Mouse (Mus musculus) liver, embryonic 14.5 days (tissue): ENCODE results near the gene Imp3. TPM values are rescaled to one million over a fixed set of nuclear protein-coding genes. Genes with fewer than 3 reads are reported as not detected.
"Not testable (repeated sequence)": the region's sequence is repeated elsewhere in the genome, so short reads cannot be mapped to it uniquely, and the experiment has no call there.

Experiments
- ATAC-seq: fragments of 200-750 bp; cut with Nextera tagmentation; 2 replicates; pipeline ENCODE4 v1.8.0; 2017; ENCODE audit warnings: moderate number of reproducible peaks, mild to moderate bottlenecking, moderate library complexity; ENCODE audit not compliant: insufficient read depth
- DNase-seq, 3 experiments: peaks; one replicate each; pipeline ENCODE4 v3.0.0-alpha.2; 2012 to 2013; ENCODE audit warnings: low read depth in 3 of 3, low spot score in 3 of 3
- H3K27ac ChIP-seq: fragments of 300-500 bp; sonication (generic); 2 replicates; pipeline ENCODE4 v1.5.1; 2014; ENCODE audit warnings: moderate library complexity, mild to moderate bottlenecking, control low read depth, inconsistent platforms
- H3K27me3 ChIP-seq: fragments of 300-500 bp; sonication (generic); 2 replicates; pipeline ENCODE4 v1.6.1; 2014; ENCODE audit warnings: mild to moderate bottlenecking, low read length, moderate library complexity; ENCODE audit not compliant: control insufficient read depth, insufficient read depth
- H3K36me3 ChIP-seq: fragments of 300-500 bp; sonication (generic); replicated peaks from 2 replicates; pipeline ENCODE4 v1.6.1; 2014; ENCODE audit warnings: low read depth; ENCODE audit not compliant: control insufficient read depth, insufficient read depth
- H3K4me1 ChIP-seq, 2 experiments: fragments of 200-500 bp in 1 of 2; fragments of 300-500 bp in 1 of 2; sonication (generic) in 1 of 2; replicated peaks; 2 replicates each; pipeline ENCODE4 v1.6.1; 2012 to 2014; ENCODE audit warnings: antibody characterized with exemption in 1 of 2, inconsistent platforms in 1 of 2, low read length in 1 of 2; ENCODE audit not compliant: control insufficient read depth in 2 of 2, insufficient read depth in 2 of 2
- H3K4me2 ChIP-seq: fragments of 300-500 bp; sonication (generic); 2 replicates; pipeline ENCODE4 v1.6.1; 2014; ENCODE audit warnings: low read depth, mild to moderate bottlenecking, control low read depth, moderate library complexity
- H3K4me3 ChIP-seq, 2 experiments: fragments of 200-500 bp in 1 of 2; fragments of 300-500 bp in 1 of 2; sonication (generic) in 1 of 2; 2 replicates each; pipeline ENCODE4 v1.5.1; 2012 to 2014; ENCODE audit warnings: low read depth in 2 of 2, low read length in 2 of 2, mild to moderate bottlenecking in 2 of 2, control low read depth in 1 of 2, inconsistent platforms in 1 of 2, moderate library complexity in 1 of 2; ENCODE audit not compliant: insufficient read depth in 1 of 2
- H3K9ac ChIP-seq: fragments of 300-500 bp; sonication (generic); replicated peaks from 2 replicates; pipeline ENCODE4 v1.6.1; 2014; ENCODE audit warnings: mild to moderate bottlenecking, control low read depth, moderate library complexity
- H3K9me3 ChIP-seq: fragments of 300-500 bp; sonication (generic); 2 replicates; pipeline ENCODE4 v1.6.1; 2016; ENCODE audit warnings: low read length, mixed read lengths; ENCODE audit not compliant: control insufficient read depth
- CTCF ChIP-seq: IDR thresholded peaks from 2 replicates; pipeline ENCODE4 v1.5.1; 2016; ENCODE audit warnings: antibody characterized with exemption, low read depth, control low read depth
- EP300 ChIP-seq: IDR thresholded peaks from 2 replicates; pipeline ENCODE4 v1.6.1; 2016; ENCODE audit warnings: antibody characterized with exemption, low read depth
- WGBS: fragments of 180-500 bp; shearing (Covaris S2); extraction: QIAGEN DNeasy Blood & Tissue Kit; methylation state at CpG from one replicate; pipeline ENCODE4 v1.1.7; 2014; ENCODE audit not compliant: insufficient replicate concordance; 5-methylcytosine and 5-hydroxymethylcytosine counted together
- polyA plus RNA-seq, 2 experiments: library from polyadenylated mRNA; depleted of rRNA in 1 of 2; stranded (reverse) in 1 of 2; unstranded in 1 of 2; fragments of >200 nt; fragmentation: Nextera tagmentation in 1 of 2; extraction: Ambion mirVana in 1 of 2; gene quantifications; 2 replicates each; pipeline versions ENCODE4 v1.2.1 to v1.2.3; 2012 to 2014

Gene Imp3
- polyA plus RNA-seq, 2 experiments = 49.0 to 69.2 TPM

DNA sequence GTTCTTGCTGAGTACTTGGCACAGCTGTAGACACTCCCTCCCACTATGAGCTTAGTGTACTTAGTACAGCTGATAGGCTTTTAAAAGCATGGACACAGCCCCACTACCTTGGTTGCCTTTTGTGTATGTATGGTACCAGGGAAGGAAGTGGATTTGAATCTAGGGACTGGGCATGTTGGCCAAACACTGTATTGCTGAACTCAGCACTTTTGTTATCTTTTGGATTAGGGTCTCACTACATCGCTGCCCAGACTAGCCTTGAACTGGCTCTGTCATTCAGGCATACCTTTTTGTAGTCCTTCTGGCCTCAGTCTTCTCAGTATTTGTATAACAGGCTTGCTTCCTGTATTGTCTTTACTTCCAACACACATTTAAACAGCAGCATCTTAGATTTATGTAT is 6.7 kb upstream of the Imp3 start:
- WGBS = 40% methylated on average over 1 of the region's 1 CpGs
- Histone ChIP-seq H3K4me3 (no peak overlapping the region), H3K9ac (no peak overlapping the region)

DNA sequence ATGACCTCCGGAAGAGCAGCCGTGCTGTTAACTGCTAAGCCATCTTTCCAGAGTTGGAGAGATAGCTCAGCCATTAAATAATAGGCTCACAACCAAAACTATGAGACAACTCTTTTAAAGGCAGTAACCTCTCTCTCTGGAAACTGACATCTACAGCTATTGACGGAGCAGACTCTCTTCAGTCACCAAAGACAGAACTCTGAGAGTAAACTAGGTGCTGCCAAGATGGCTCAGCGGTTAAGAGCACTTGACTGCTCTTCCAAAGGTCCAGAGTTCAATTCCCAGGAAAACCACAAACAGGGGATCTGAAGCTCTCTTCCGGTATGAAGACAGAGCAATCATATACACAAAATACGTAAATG is 433 bp upstream of the Imp3 start:
- TF ChIP-seq CTCF (no peak), EP300 (no peak)
- Histone ChIP-seq H3K9ac (peak overlapping the region; percentile 62), H3K4me2 (peak overlapping the region; percentile 90), H3K4me3 (peak overlapping the region; percentile 63 to 68), H3K36me3 (no peaks in the 10 kb centered on the region; the same call in 1 of the 2 replicates), H3K27me3 (no peaks in the 10 kb centered on the region), H3K27ac (peak overlapping the region; percentile 67), H3K9me3 (no peaks in the 10 kb centered on the region), H3K4me1 (peaks cover 7 to 11% of the 10 kb centered on the region in 2 experiments; a peak in 3 of 4 replicates)
- 12% methylated on average over 6 of the region's 6 CpGs for WGBS
- DNase-seq = no peak
- no peak for ATAC-seq

More for the DNA sequence above, 6.7 kb upstream of the Imp3 start:
- Histone ChIP-seq H3K27ac (no peak overlapping the region), H3K4me2 (no peak overlapping the region), H3K36me3 (no peaks in the 10 kb centered on the region), H3K27me3 (no peaks in the 10 kb centered on the region; the same call in 1 of the 2 replicates), H3K9me3 (no peaks in the 10 kb centered on the region), H3K4me1 (no peaks in the 10 kb centered on the region)
- ATAC-seq = no peak
- no peak for DNase-seq
- TF ChIP-seq EP300 (no peak), CTCF (no peak)

DNA sequence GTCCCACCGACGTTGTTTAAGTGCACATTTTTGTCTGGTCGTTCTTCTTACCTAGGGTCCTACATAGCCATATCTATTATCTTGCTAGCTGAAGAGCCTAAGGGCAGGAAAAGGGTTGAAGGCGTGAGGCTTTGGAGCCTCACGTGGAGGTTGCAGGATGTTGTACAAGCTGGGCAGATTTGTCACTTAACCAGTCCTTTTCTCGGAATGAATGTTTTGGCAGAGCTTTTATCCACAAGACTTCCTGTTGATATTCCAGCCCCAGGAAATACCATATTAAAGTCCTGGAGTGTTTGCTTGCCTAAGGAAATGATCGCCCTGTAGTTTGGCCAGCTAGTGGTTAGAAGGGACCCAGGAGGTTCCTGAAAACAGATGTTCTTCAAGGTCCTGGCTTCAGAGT is 1.1 kb downstream of the Imp3 start:
- Histone ChIP-seq H3K27ac (no peak overlapping the region), H3K4me3 (peak overlapping the region; percentile 68), H3K9me3 (no peaks in the 10 kb centered on the region), H3K27me3 (no peaks in the 10 kb centered on the region), H3K9ac (peak overlapping the region; percentile 79), H3K4me2 (peak overlapping the region; percentile 77), H3K4me1 (peaks cover 7 to 11% of the 10 kb centered on the region in 2 experiments; a peak in 3 of 4 replicates), H3K36me3 (no peaks in the 10 kb centered on the region; the same call in 1 of the 2 replicates)
- no peak for DNase-seq
- WGBS = 0% methylated on average over 7 of the region's 7 CpGs
- ATAC-seq = no peak
- TF ChIP-seq CTCF (no peak), EP300 (no peak)

DNA sequence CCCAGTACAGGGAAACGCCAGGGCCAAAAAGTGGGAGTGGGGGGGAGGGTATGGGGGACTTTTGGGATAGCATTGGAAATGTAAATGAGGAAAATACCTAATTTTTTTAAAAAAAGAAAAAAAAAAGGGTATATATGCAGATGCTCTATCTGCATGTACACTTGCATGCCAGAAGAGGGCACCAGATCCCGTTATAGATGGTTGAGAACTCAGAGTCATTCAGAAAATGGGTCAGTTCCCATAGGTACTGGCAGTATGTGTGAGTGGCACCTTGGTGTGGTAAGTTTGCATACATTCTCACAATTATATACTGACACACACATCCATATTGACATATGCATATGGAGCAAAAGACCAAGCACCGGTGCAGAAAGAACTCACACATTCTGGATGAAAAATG is 10.2 kb downstream of the Imp3 start:
- H3K9me3 ChIP-seq, H3K4me3 ChIP-seq, H3K27me3 ChIP-seq, H3K36me3 ChIP-seq, DNase-seq, H3K4me2 ChIP-seq, ATAC-seq, H3K9ac ChIP-seq, H3K27ac ChIP-seq: not testable (repeated sequence)
- H3K4me1 ChIP-seq = peaks cover 8 to 11% of the 10 kb centered on the region in 2 experiments
- peak; percentile 72 for TF ChIP-seq CTCF
- WGBS = 18% methylated on average over 3 of the region's 3 CpGs

DNA sequence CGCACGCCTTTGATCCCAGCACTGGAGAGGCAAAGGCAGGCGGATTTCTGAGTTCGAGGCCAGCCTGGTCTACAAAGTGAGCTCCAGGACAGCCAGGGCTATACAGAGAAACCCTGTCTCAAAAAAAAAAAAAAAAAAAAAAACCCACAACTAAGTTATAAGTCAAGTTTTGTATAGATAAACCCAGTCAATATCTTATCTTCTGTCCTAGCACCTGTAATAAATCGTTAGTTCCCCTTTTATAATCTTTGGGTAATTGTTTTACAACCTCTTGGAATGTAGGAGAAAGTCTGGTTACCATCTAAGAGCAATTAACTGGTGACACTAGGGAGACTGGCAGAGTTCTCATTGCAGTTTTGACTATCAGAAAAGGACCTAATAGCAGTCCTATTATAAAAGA is 11.4 kb downstream of the Imp3 start:
- not testable (repeated sequence) for H3K9me3 ChIP-seq, H3K4me2 ChIP-seq, H3K27me3 ChIP-seq, ATAC-seq, H3K36me3 ChIP-seq, DNase-seq, H3K4me3 ChIP-seq, H3K27ac ChIP-seq, H3K9ac ChIP-seq
- WGBS = 47% methylated on average over 5 of the region's 5 CpGs
- peaks cover 8 to 11% of the 10 kb centered on the region in 2 experiments for H3K4me1 ChIP-seq
